Mouse (Mus musculus) heart, adult 2 months (tissue): Measurements from ENCODE around the gene Grb14.

Experiments used
- CTCF ChIP-seq: fragments of 200-600 bp; IDR thresholded peaks from 2 replicates; pipeline ENCODE4 v1.8.1; 2022; ENCODE audit warnings: antibody characterized with exemption, mild to moderate bottlenecking, moderate library complexity
- POLR2A ChIP-seq: fragments of 200-500 bp; IDR thresholded peaks from 2 replicates; pipeline ENCODE4 v1.6.1; 2011; ENCODE audit warnings: mild to moderate bottlenecking, low read depth, low read length, control low read depth; ENCODE audit not compliant: insufficient read depth

DNA sequence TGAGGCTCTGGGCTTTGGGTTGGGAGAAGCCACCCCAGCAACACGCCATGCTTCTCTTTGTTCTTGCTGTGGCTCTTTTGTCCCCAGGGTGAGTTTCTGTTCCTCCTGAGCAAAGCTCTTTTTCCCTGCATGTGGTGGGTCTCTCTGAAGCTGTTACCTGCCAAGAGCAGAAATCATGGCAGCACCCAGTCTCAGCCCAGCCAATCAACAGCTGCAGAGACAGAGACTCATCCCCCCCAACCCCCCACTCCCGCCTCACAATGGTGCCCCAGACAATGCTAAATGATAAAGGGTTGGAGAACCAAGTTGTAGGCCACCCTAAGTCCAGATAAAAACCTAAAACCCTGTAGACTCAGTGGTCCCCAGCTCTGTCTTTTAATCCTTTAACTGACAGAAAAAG, 75.6 kb downstream of the Grb14 start:
- TF ChIP-seq POLR2A (no peak), CTCF (no peak)
